Mouse (Mus musculus): ENCODE data around the gene Gm10338. TPM values are rescaled to one million over a fixed set of nuclear protein-coding genes. Genes with fewer than 3 reads are reported as not detected.

Gm10338 gene
- polyA plus RNA-seq (2014; fragmentation: Illumina TruSeq; extraction: RNeasy Lipid Tissue Mini Kit (QIAGEN cat#74804); ENCODE audit: low read depth, low replicate concordance) = not detected

GRCm38 (mm10) chr14:7595492-7595891 is at the start of gene Gm10338:
Gene Gm10338 (minus strand): TSS chr14:7595592.

GRCm38 (mm10) chr14:7643872-7644271 is 48.5 kb upstream of the Gm10338 start, which contains the start of gene Gm10128:
Gene Gm10128 (minus strand): TSS chr14:7643972.

GRCm38 (mm10) chr14:7568382-7568781 is 27.0 kb downstream of the Gm10338 start, which contains the start of gene Gm3558:
Gene Gm3558 (minus strand): TSS chr14:7568566.

Other genes starting within 250 kb of the Gm10338 start
- not detected for gene Gm8374, start 230.5 kb downstream of the Gm10338 start, polyA plus RNA-seq (2014; fragmentation: Illumina TruSeq; extraction: RNeasy Lipid Tissue Mini Kit (QIAGEN cat#74804); ENCODE audit: low read depth, low replicate concordance)
- gene Gm3755, start 144.7 kb downstream of the Gm10338 start, polyA plus RNA-seq (2014; fragmentation: Illumina TruSeq; extraction: RNeasy Lipid Tissue Mini Kit (QIAGEN cat#74804); ENCODE audit: low read depth, low replicate concordance) = not detected
- gene Gm3752, start 111.8 kb downstream of the Gm10338 start, polyA plus RNA-seq (2014; fragmentation: Illumina TruSeq; extraction: RNeasy Lipid Tissue Mini Kit (QIAGEN cat#74804); ENCODE audit: low read depth, low replicate concordance) = not detected
- not detected for gene Gm3558, start 27.0 kb downstream of the Gm10338 start, polyA plus RNA-seq (2014; fragmentation: Illumina TruSeq; extraction: RNeasy Lipid Tissue Mini Kit (QIAGEN cat#74804); ENCODE audit: low read depth, low replicate concordance)
- not detected for gene Gm10128, start 48.4 kb upstream of the Gm10338 start, polyA plus RNA-seq (2014; fragmentation: Illumina TruSeq; extraction: RNeasy Lipid Tissue Mini Kit (QIAGEN cat#74804); ENCODE audit: low read depth, low replicate concordance)
- gene Gm26661, start 196.0 kb upstream of the Gm10338 start, polyA plus RNA-seq (2014; fragmentation: Illumina TruSeq; extraction: RNeasy Lipid Tissue Mini Kit (QIAGEN cat#74804); ENCODE audit: low read depth, low replicate concordance) = not detected
- gene Flnb, start 222.4 kb upstream of the Gm10338 start, polyA plus RNA-seq (2014; fragmentation: Illumina TruSeq; extraction: RNeasy Lipid Tissue Mini Kit (QIAGEN cat#74804); ENCODE audit: low read depth, low replicate concordance) = 2.9 TPM

Data from liver, adult 10 weeks (tissue).